Mouse (Mus musculus): ENCODE data around the gene Adgrl3. TPM values are rescaled to one million over a fixed set of nuclear protein-coding genes. Genes with fewer than 3 reads are reported as not detected.

The Adgrl3 gene
- polyA plus RNA-seq, 1 experiment = 15.8 TPM

DNA sequence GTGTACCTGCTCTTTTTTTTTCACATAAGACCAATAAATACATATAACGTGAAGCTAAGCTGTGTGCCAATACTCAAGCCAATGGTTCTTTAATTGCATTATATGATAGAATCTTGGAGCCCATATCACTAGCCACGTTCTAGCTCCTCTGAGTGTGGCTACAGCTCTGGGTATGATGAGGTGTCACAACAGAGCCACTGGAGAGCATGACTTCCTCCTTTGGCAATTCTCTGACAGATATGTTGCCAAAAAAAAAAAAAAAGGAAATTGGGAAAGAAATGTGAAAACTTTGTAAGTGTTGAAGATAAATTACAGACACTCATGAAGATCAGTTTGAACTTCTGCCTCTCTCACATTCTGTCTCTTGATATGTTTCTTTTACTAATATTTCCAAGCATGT, 38.2 kb downstream of the Adgrl3 start:
- Histone ChIP-seq H3K27me3 (ENCODE audit: control insufficient read depth, insufficient read depth, insufficient read length) (no peaks in the 10 kb centered on the region), H3K79me2 (ENCODE audit: control insufficient read depth, insufficient read depth) (peaks cover 75% of the 10 kb centered on the region), H3K4me2 (ENCODE audit: low read depth) (no peak overlapping the region), H3K36me3 (ENCODE audit: control insufficient read depth, insufficient read depth) (no peaks in the 10 kb centered on the region), H3ac (ENCODE audit: control insufficient read depth, insufficient read length) (no peak overlapping the region), H3K4me3 (no peak overlapping the region)
- TF ChIP-seq CEBPB (IDR thresholded peaks at IDR 0.05; ENCODE audit: insufficient read depth, poor library complexity, severe bottlenecking) (no peak), MYOG (IDR thresholded peaks at IDR 0.05; ENCODE audit: control insufficient read depth in 1 of 3, insufficient read depth in 1 of 3, insufficient read length in 2 of 3, low read depth in 2 of 3) (no peak), USF1 (IDR thresholded peaks at IDR 0.05; ENCODE audit: low read depth) (no peak), POLR2AphosphoS2 (IDR thresholded peaks at IDR 0.05; ENCODE audit: insufficient read length, low read depth) (no peak), REST (IDR thresholded peaks at IDR 0.05; ENCODE audit: insufficient read depth, insufficient read length) (no peak), TCF3 (IDR thresholded peaks at IDR 0.05; ENCODE audit: insufficient read length, low read depth) (no peak), SRF (IDR thresholded peaks at IDR 0.05; ENCODE audit: control insufficient read depth, insufficient read length, low read depth) (no peak), POLR2A (IDR thresholded peaks at IDR 0.05; ENCODE audit: insufficient read length, low read depth) (no peak), E2F4 (IDR thresholded peaks at IDR 0.05; ENCODE audit: insufficient read depth) (no peak), TCF12 (IDR thresholded peaks at IDR 0.05; ENCODE audit: insufficient read depth, poor library complexity, severe bottlenecking) (no peak), MAX (IDR thresholded peaks at IDR 0.05; ENCODE audit: low read depth) (no peak), MYOD1 (IDR thresholded peaks at IDR 0.05; ENCODE audit: control insufficient read depth in 1 of 3, insufficient read length in 2 of 3, low read depth in 2 of 3) (no peak)

DNA sequence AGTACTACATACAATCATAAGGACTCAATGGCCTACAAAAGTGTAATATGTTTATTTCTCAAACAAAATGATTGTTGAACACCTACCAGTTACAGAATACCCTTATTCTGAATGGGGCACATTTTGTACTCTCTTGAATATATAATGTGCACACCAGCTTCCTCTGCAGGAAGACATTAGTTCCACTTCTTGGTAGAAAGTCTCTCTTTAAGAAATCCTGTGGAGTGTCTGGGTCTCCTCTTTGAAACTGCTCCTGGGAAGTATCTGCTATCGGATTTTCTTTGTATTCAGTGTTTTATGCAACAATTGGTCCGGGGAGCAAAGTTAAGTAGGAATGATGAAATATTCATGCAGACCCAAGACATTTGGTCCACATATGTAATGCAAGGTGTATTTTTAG, 41.0 kb downstream of the Adgrl3 start:
- Histone ChIP-seq H3K4me2 (ENCODE audit: low read depth) (no peak overlapping the region), H3K27me3 (ENCODE audit: control insufficient read depth, insufficient read depth, insufficient read length) (no peaks in the 10 kb centered on the region)

DNA sequence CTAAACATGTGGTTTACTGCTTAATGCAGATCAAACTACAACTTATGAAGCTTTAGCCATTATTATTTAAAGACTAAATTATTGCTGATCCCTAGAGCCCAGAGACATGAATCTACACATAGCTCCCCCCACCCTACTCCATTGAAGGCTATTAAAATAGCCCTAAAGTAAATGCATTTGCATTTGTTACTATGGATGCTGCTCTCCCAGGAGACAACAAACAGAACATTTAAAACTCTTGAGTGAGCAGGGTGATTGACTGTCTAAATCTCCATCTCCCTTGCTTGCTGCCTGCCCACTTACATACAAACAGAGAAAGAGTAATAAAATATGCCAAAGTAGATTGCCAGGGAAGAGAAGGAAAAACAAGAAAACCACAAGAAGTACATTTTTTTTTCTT, 41.4 kb downstream of the Adgrl3 start:
- Histone ChIP-seq H3ac (ENCODE audit: control insufficient read depth, insufficient read length) (no peak overlapping the region), H3K4me3 (no peak overlapping the region), H3K79me2 (ENCODE audit: control insufficient read depth, insufficient read depth) (peaks cover 73% of the 10 kb centered on the region), H3K4me2 (ENCODE audit: low read depth) (no peak overlapping the region), H3K27me3 (ENCODE audit: control insufficient read depth, insufficient read depth, insufficient read length) (no peaks in the 10 kb centered on the region), H3K36me3 (ENCODE audit: control insufficient read depth, insufficient read depth) (no peaks in the 10 kb centered on the region)
- TF ChIP-seq CEBPB (IDR thresholded peaks at IDR 0.05; ENCODE audit: insufficient read depth, poor library complexity, severe bottlenecking) (no peak), POLR2A (IDR thresholded peaks at IDR 0.05; ENCODE audit: insufficient read length, low read depth) (no peak), USF1 (IDR thresholded peaks at IDR 0.05; ENCODE audit: low read depth) (no peak), MAX (IDR thresholded peaks at IDR 0.05; ENCODE audit: low read depth) (no peak), POLR2AphosphoS2 (IDR thresholded peaks at IDR 0.05; ENCODE audit: insufficient read length, low read depth) (no peak), SRF (IDR thresholded peaks at IDR 0.05; ENCODE audit: control insufficient read depth, insufficient read length, low read depth) (no peak), TCF12 (IDR thresholded peaks at IDR 0.05; ENCODE audit: insufficient read depth, poor library complexity, severe bottlenecking) (no peak), MYOG (IDR thresholded peaks at IDR 0.05; ENCODE audit: control insufficient read depth in 1 of 3, insufficient read depth in 1 of 3, insufficient read length in 2 of 3, low read depth in 2 of 3) (no peak), E2F4 (IDR thresholded peaks at IDR 0.05; ENCODE audit: insufficient read depth) (no peak), REST (IDR thresholded peaks at IDR 0.05; ENCODE audit: insufficient read depth, insufficient read length) (no peak), MYOD1 (IDR thresholded peaks at IDR 0.05; ENCODE audit: control insufficient read depth in 1 of 3, insufficient read length in 2 of 3, low read depth in 2 of 3) (no peak), TCF3 (IDR thresholded peaks at IDR 0.05; ENCODE audit: insufficient read length, low read depth) (no peak)

More for the DNA sequence above, 41.0 kb downstream of the Adgrl3 start:
- Histone ChIP-seq H3K79me2 (ENCODE audit: control insufficient read depth, insufficient read depth) (peaks cover 74% of the 10 kb centered on the region), H3K4me3 (no peak overlapping the region), H3ac (ENCODE audit: control insufficient read depth, insufficient read length) (no peak overlapping the region), H3K36me3 (ENCODE audit: control insufficient read depth, insufficient read depth) (no peaks in the 10 kb centered on the region)
- TF ChIP-seq MYOG (IDR thresholded peaks at IDR 0.05; ENCODE audit: control insufficient read depth in 1 of 3, insufficient read depth in 1 of 3, insufficient read length in 2 of 3, low read depth in 2 of 3) (no peak), TCF3 (IDR thresholded peaks at IDR 0.05; ENCODE audit: insufficient read length, low read depth) (no peak), CEBPB (IDR thresholded peaks at IDR 0.05; ENCODE audit: insufficient read depth, poor library complexity, severe bottlenecking) (no peak), TCF12 (IDR thresholded peaks at IDR 0.05; ENCODE audit: insufficient read depth, poor library complexity, severe bottlenecking) (no peak)

DNA sequence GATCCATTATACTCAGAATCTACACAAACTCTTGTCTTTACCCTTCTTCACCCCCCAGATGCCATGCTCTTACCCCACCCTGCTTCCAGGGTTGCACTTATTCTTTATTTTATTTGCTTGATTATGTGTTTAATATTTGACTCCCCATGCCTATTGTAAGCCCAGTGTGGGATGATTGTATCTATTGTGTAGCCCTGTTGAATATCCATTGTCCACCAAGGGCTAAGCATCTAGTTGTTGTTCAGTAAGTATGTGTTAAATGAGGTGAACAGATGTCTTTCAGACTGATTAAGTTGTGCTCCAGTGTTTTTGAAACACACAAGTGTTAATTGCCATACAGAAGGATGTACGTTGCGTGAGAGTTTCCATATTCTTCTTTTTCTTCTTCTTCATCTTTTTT, 44.1 kb downstream of the Adgrl3 start:
- H3K4me2 ChIP-seq (ENCODE audit: low read depth) = no peak overlapping the region
- no peaks in the 10 kb centered on the region for H3K27me3 ChIP-seq (ENCODE audit: control insufficient read depth, insufficient read depth, insufficient read length)
- H3K4me3 ChIP-seq = no peak overlapping the region
- H3K79me2 ChIP-seq (ENCODE audit: control insufficient read depth, insufficient read depth) = peaks cover 55% of the 10 kb centered on the region
- H3ac ChIP-seq (ENCODE audit: control insufficient read depth, insufficient read length) = no peak overlapping the region
- TF ChIP-seq CEBPB (IDR thresholded peaks at IDR 0.05; ENCODE audit: insufficient read depth, poor library complexity, severe bottlenecking) (no peak), USF1 (IDR thresholded peaks at IDR 0.05; ENCODE audit: low read depth) (no peak), SRF (IDR thresholded peaks at IDR 0.05; ENCODE audit: control insufficient read depth, insufficient read length, low read depth) (no peak), E2F4 (IDR thresholded peaks at IDR 0.05; ENCODE audit: insufficient read depth) (no peak), REST (IDR thresholded peaks at IDR 0.05; ENCODE audit: insufficient read depth, insufficient read length) (no peak), MYOD1 (IDR thresholded peaks at IDR 0.05; ENCODE audit: control insufficient read depth in 1 of 3, insufficient read length in 2 of 3, low read depth in 2 of 3) (no peak), TCF3 (IDR thresholded peaks at IDR 0.05; ENCODE audit: insufficient read length, low read depth) (no peak), POLR2AphosphoS2 (IDR thresholded peaks at IDR 0.05; ENCODE audit: insufficient read length, low read depth) (no peak)
- H3K36me3 ChIP-seq (ENCODE audit: control insufficient read depth, insufficient read depth) = no peaks in the 10 kb centered on the region

DNA sequence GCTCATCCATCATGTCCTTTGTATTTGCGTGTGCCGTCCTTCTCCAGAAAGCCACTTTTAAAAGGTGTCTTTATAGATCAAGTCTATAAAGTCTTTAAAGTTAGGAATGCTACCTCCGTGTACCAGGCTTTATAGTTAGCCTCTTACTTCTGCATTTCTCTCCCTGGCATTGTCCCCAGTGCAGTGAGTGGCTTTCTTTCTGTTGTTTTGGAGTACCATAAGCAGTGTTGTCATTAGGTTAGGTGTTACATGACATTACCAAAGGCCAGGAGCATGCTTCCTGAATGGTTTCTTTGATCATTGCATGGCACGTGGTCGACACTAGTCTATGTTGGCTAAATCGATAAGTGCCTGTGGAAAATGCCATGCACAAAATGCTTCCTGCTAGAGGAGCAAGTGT, 48.2 kb downstream of the Adgrl3 start:
- Histone ChIP-seq H3K79me2 (ENCODE audit: control insufficient read depth, insufficient read depth) (peaks cover 39% of the 10 kb centered on the region), H3K4me2 (ENCODE audit: low read depth) (peak overlapping the region; percentile 12), H3ac (ENCODE audit: control insufficient read depth, insufficient read length) (no peak overlapping the region), H3K4me3 (no peak overlapping the region), H3K27me3 (ENCODE audit: control insufficient read depth, insufficient read depth, insufficient read length) (no peaks in the 10 kb centered on the region), H3K36me3 (ENCODE audit: control insufficient read depth, insufficient read depth) (no peaks in the 10 kb centered on the region)
- TF ChIP-seq MAX (IDR thresholded peaks at IDR 0.05; ENCODE audit: low read depth) (no peak), E2F4 (IDR thresholded peaks at IDR 0.05; ENCODE audit: insufficient read depth) (no peak), MYOD1 (IDR thresholded peaks at IDR 0.05; ENCODE audit: control insufficient read depth in 1 of 3, insufficient read length in 2 of 3, low read depth in 2 of 3) (no peak), POLR2A (IDR thresholded peaks at IDR 0.05; ENCODE audit: insufficient read length, low read depth) (no peak), TCF3 (IDR thresholded peaks at IDR 0.05; ENCODE audit: insufficient read length, low read depth) (no peak), REST (IDR thresholded peaks at IDR 0.05; ENCODE audit: insufficient read depth, insufficient read length) (no peak), CEBPB (IDR thresholded peaks at IDR 0.05; ENCODE audit: insufficient read depth, poor library complexity, severe bottlenecking) (no peak), POLR2AphosphoS2 (IDR thresholded peaks at IDR 0.05; ENCODE audit: insufficient read length, low read depth) (no peak), TCF12 (IDR thresholded peaks at IDR 0.05; ENCODE audit: insufficient read depth, poor library complexity, severe bottlenecking) (no peak), MYOG (IDR thresholded peaks at IDR 0.05; ENCODE audit: control insufficient read depth in 1 of 3, insufficient read depth in 1 of 3, insufficient read length in 2 of 3, low read depth in 2 of 3) (no peak), SRF (IDR thresholded peaks at IDR 0.05; ENCODE audit: control insufficient read depth, insufficient read length, low read depth) (no peak), USF1 (IDR thresholded peaks at IDR 0.05; ENCODE audit: low read depth) (no peak)
